Mouse (Mus musculus): ENCODE measurements around the gene Atp11a.

DNA sequence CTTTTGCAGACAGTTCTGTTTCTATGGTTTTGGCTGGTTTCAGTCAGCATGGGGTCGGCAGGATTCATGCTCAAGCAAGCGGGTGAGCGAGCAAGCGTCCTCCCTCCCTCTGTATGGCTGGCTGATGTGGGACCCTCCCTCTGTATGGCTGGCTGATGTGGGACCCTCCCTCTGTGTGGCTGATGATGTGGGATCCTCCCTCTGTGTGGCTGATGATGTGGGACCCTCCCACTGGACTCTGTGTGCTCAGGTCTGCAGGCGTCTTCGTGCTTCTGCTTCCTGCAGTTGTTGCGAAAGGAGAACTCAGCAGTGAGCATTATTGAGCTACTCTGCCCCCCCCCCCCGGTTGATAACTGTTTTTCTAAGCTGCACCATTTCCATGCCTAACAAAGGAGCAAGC lies 30.6 kb downstream of the Atp11a start:
- TF ChIP-seq CHD2 (IDR thresholded peaks at IDR 0.05; ENCODE audit: low read depth, low read length) (no peak), HCFC1 (IDR thresholded peaks at IDR 0.05; ENCODE audit: borderline replicate concordance, insufficient read depth, low read length) (no peak), MAFK (IDR thresholded peaks at IDR 0.05; ENCODE audit: insufficient read depth, low read depth, low read length) (no peak)
